34 mouse cellular contexts compared by ENCODE assay signal in the genomic region with DNA sequence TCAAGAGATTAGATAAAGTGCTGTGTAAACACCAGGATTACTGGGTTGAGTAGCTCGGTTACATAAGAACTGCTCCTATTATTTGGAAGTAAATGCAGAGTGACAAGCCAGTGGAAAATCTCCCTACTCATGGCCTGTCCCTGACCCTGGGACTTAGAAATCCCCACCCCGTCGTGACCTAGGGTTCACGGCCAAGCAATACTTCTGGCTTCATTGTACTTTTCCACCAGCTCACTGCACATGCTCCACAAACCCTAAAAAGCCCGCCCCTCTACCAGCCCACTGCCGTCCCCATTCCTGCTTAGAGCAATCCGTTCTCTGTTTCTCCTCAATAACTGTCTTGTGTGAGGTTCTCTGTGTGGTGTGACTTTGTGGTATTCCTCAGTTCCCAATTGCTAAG. TPM values are rescaled to one million over a fixed set of nuclear protein-coding genes. Genes with fewer than 3 reads are reported as not detected.
A peak's percentile ranks its signal among the peaks of the same experiment; 100 is the strongest.
DNase-seq lines count a peak whose midpoint lies in the region; ATAC-seq and TF ChIP-seq lines count a peak whose summit lies in the region.
"Had no signal": no experiment of that assay in that cellular context is flagged by ENCODE, and none has a peak within 500 bp of the region (broad histone marks: within the 10 kb centered on the region; RNA-seq: fewer than 3 reads in every experiment).

No protein-coding gene starts in this region.

- no peak for ATAC-seq in liver, postnatal 0 days
- ATAC-seq in midbrain, embryonic 15.5 days (replicated peaks) = no peak
- ATAC-seq: activated CD4-positive, CD25-positive, alpha-beta regulatory T cell, adult 4 months; forebrain, embryonic 14.5 days; forebrain, postnatal 0 days had no signal

- H3K27me3 ChIP-seq in liver, adult 2 months (ENCODE audit: control insufficient read depth, insufficient read depth, low read length) = no peaks in the 10 kb centered on the region
- H3K27me3 ChIP-seq in liver, postnatal 0 days (ENCODE audit: insufficient read depth, low read length) = no peaks in the 10 kb centered on the region
- 0 out of 2 replicates have a peak, but pooled peaks cover 8% of the 10 kb centered on the region for H3K27me3 ChIP-seq in midbrain, embryonic 10.5 days (ENCODE audit: low read depth, poor library complexity, severe bottlenecking)
- no peaks in the 10 kb centered on the region for H3K27me3 ChIP-seq in midbrain, embryonic 15.5 days (replicated peaks)
- H3K27me3 ChIP-seq: embryonic facial prominence, embryonic 12.5 days; embryonic facial prominence, embryonic 15.5 days; heart, embryonic 12.5 days had no signal

- H3K4me1 ChIP-seq in liver, adult 2 months (ENCODE audit: control insufficient read depth, insufficient read depth, low read length) = no peaks in the 10 kb centered on the region
- no peaks in the 10 kb centered on the region for H3K4me1 ChIP-seq in liver, postnatal 0 days (ENCODE audit: insufficient read depth)
- H3K4me1 ChIP-seq in midbrain, embryonic 10.5 days = peaks cover 8% of the 10 kb centered on the region; the same call in 1 of the 2 replicates
- no peaks in the 10 kb centered on the region for H3K4me1 ChIP-seq in midbrain, embryonic 15.5 days
- H3K4me1 ChIP-seq: embryonic facial prominence, embryonic 12.5 days; embryonic facial prominence, embryonic 15.5 days; heart, embryonic 12.5 days; heart, embryonic 15.5 days; hindbrain, embryonic 15.5 days had no signal

- H3K9me3 ChIP-seq in liver, postnatal 0 days (ENCODE audit: low read length) = no peaks in the 10 kb centered on the region
- H3K9me3 ChIP-seq in midbrain, embryonic 10.5 days (replicated peaks) = peaks cover 8% of the 10 kb centered on the region
- H3K9me3 ChIP-seq in midbrain, embryonic 15.5 days = no peaks in the 10 kb centered on the region
- H3K9me3 ChIP-seq: heart, embryonic 15.5 days; hindbrain, embryonic 15.5 days had no signal

- H3K27ac ChIP-seq in liver, adult 2 months (replicated peaks; ENCODE audit: insufficient read depth, low read depth, low read length) = no peak overlapping the region
- no peak overlapping the region for H3K27ac ChIP-seq in liver, postnatal 0 days (ENCODE audit: low read depth)
- no peak overlapping the region for H3K27ac ChIP-seq in midbrain, embryonic 10.5 days (replicated peaks)
- no peak overlapping the region for H3K27ac ChIP-seq in midbrain, embryonic 15.5 days
- H3K27ac ChIP-seq: embryonic facial prominence, embryonic 12.5 days; embryonic facial prominence, embryonic 15.5 days; gastrocnemius, adult 2 months; heart, embryonic 15.5 days; hindbrain, embryonic 15.5 days had no signal

- no peak for TF ChIP-seq EP300 in liver, postnatal 0 days (IDR thresholded peaks at IDR 0.05; ENCODE audit: low read depth)

- TF ChIP-seq CTCF in liver, adult 2 months (IDR thresholded peaks at IDR 0.05; ENCODE audit: low read depth, low read length) = no peak
- no peak for TF ChIP-seq CTCF in liver, postnatal 0 days (IDR thresholded peaks at IDR 0.05; ENCODE audit: low read depth)

- H3K4me3 ChIP-seq in liver, adult 2 months (ENCODE audit: insufficient read depth, low read depth, low read length) = no peak overlapping the region
- H3K4me3 ChIP-seq in liver, postnatal 0 days (ENCODE audit: low read depth, low read length) = no peak overlapping the region
- H3K4me3 ChIP-seq in midbrain, embryonic 10.5 days = no peak overlapping the region
- no peak overlapping the region for H3K4me3 ChIP-seq in midbrain, embryonic 15.5 days
- H3K4me3 ChIP-seq: embryonic facial prominence, embryonic 12.5 days; embryonic facial prominence, embryonic 15.5 days; gastrocnemius, adult 2 months; heart, embryonic 12.5 days; heart, embryonic 15.5 days; hindbrain, embryonic 15.5 days had no signal

- no peak overlapping the region for H3K9ac ChIP-seq in liver, adult 2 months (ENCODE audit: low read depth, low read length)
- H3K9ac ChIP-seq in liver, postnatal 0 days (replicated peaks) = no peak overlapping the region
- H3K9ac ChIP-seq in midbrain, embryonic 15.5 days = no peak overlapping the region
- H3K9ac ChIP-seq: embryonic facial prominence, embryonic 12.5 days; embryonic facial prominence, embryonic 15.5 days; forebrain, postnatal 0 days; heart, embryonic 12.5 days; heart, embryonic 15.5 days; hindbrain, embryonic 15.5 days had no signal

- peak; percentile 20 to 31 for DNase-seq in adrenal gland, adult (ENCODE audit: inconsistent age in 2 of 2, low spot score in 1 of 2)
- no peak for DNase-seq in adrenal gland, postnatal 25 days
- DNase-seq in liver, adult 2 months (ENCODE audit: extremely low read depth, low read depth, low spot score) = peak; percentile 8
- DNase-seq in liver, postnatal 0 days = no peak
- DNase-seq in midbrain, embryonic 10.5 days (ENCODE audit: low spot score) = peak; percentile 30
- DNase-seq in R1 (ENCODE audit: low read depth, low spot score) = peak; percentile 74
- no peak for DNase-seq in heart, postnatal 4 days
- DNase-seq: adrenal gland, postnatal 10 days; cerebellum, adult 11 months; cerebellum, adult 2 months; cerebellum, adult 9-11 months; cerebellum, postnatal 25 days; forebrain, postnatal 0 days; gastrocnemius, adult 2 months; gastrocnemius, postnatal 25 days; heart, adult 18-20 months; heart, postnatal 10 days; heart, postnatal 36 days had no signal

- no peaks in the 10 kb centered on the region for H3K36me3 ChIP-seq in liver, adult 2 months (ENCODE audit: control insufficient read depth, insufficient read depth, low read length)
- H3K36me3 ChIP-seq in liver, postnatal 0 days (replicated peaks; ENCODE audit: insufficient read depth, low read length) = no peaks in the 10 kb centered on the region
- H3K36me3 ChIP-seq in midbrain, embryonic 10.5 days = no peaks in the 10 kb centered on the region
- H3K36me3 ChIP-seq in midbrain, embryonic 15.5 days (replicated peaks) = no peaks in the 10 kb centered on the region
- H3K36me3 ChIP-seq: embryonic facial prominence, embryonic 12.5 days; embryonic facial prominence, embryonic 15.5 days; heart, embryonic 12.5 days; heart, embryonic 15.5 days; hindbrain, embryonic 15.5 days had no signal

- no peak for TF ChIP-seq POLR2A in liver, adult 2 months (IDR thresholded peaks at IDR 0.05; ENCODE audit: extremely low read depth, insufficient read depth, low read length)

- WGBS in liver, adult 2 months = 39% methylated on average over 7 of the region's 7 CpGs
- WGBS in liver, postnatal 0 days (ENCODE audit: insufficient replicate concordance) = 44% methylated on average over 7 of the region's 7 CpGs
- 67% methylated on average over 7 of the region's 7 CpGs for WGBS in midbrain, embryonic 10.5 days
- 59% methylated on average over 7 of the region's 7 CpGs for WGBS in midbrain, embryonic 15.5 days

- H3K4me2 ChIP-seq in liver, postnatal 0 days (ENCODE audit: low read depth, low read length) = no peak overlapping the region
- no peak overlapping the region for H3K4me2 ChIP-seq in midbrain, embryonic 15.5 days
- H3K4me2 ChIP-seq: embryonic facial prominence, embryonic 12.5 days; embryonic facial prominence, embryonic 15.5 days; heart, embryonic 12.5 days; heart, embryonic 15.5 days; hindbrain, embryonic 15.5 days had no signal

- no peaks in the 10 kb centered on the region for H3K79me2 ChIP-seq in liver, adult 2 months (ENCODE audit: control insufficient read depth, insufficient read depth, low read length)

RNA-seq across cellular contexts. Expression of a gene that starts 18.9 kb away (rescaled TPM):
- 3.4 and 3.6 TPM in 2 replicates for total RNA-seq in adrenal gland, postnatal 25 days (2021)
- 1.3 and 1.9 TPM in 2 replicates for total RNA-seq in liver, adult 2 months (2014; rRNA removed)
- polyA plus RNA-seq in liver, adult 2 months (2012; rRNA removed) = 2.0 and 2.4 TPM in 2 replicates
- 1.6 and 1.8 TPM in 2 replicates for polyA plus RNA-seq in liver, postnatal 0 days (2015; fragmentation: Nextera tagmentation; extraction: Ambion mirVana)
- 2.2 and 2.4 TPM in 2 replicates for polyA plus RNA-seq in midbrain, embryonic 10.5 days (2016; fragmentation: Nextera tagmentation; extraction: Ambion mirVana)
- 3.6 and 3.9 TPM in 2 replicates for polyA plus RNA-seq in midbrain, embryonic 15.5 days (2015; fragmentation: Nextera tagmentation; extraction: Ambion mirVana)
- total RNA-seq in heart, postnatal 4 days (2021) = under 1 TPM; 0.71 to 0.92 TPM

RNA-seq across cellular contexts. Expression of a gene that starts 22.3 kb away (rescaled TPM):
- total RNA-seq in adrenal gland, postnatal 25 days (2021) = 8.5 and 10.4 TPM in 2 replicates
- under 0.01 TPM in 1 of 2 replicates, not detected in the other for total RNA-seq in liver, adult 2 months (2014; rRNA removed)
- 0.04 and 0.06 TPM in 2 replicates for polyA plus RNA-seq in liver, adult 2 months (2012; rRNA removed)
- not detected in 2 replicates for polyA plus RNA-seq in liver, postnatal 0 days (2015; fragmentation: Nextera tagmentation; extraction: Ambion mirVana)
- polyA plus RNA-seq in midbrain, embryonic 10.5 days (2016; fragmentation: Nextera tagmentation; extraction: Ambion mirVana) = 1.5 and 2.6 TPM in 2 replicates
- polyA plus RNA-seq in midbrain, embryonic 15.5 days (2015; fragmentation: Nextera tagmentation; extraction: Ambion mirVana) = 39.8 and 46.5 TPM in 2 replicates
- total RNA-seq in heart, postnatal 4 days (2021) = 1 to 10 TPM; 3.5 to 4.6 TPM
- total RNA-seq: common myeloid progenitor, adult 5-6 weeks had no signal
- polyA plus RNA-seq: activated CD4-positive, CD25-positive, alpha-beta regulatory T cell, adult 4 months had no signal

RNA-seq across cellular contexts. Expression of a gene that starts 26.5 kb away (rescaled TPM):
- total RNA-seq in adrenal gland, postnatal 25 days (2021) = not detected in 2 replicates
- not detected in 2 replicates for total RNA-seq in liver, adult 2 months (2014; rRNA removed)
- not detected in 2 replicates for polyA plus RNA-seq in liver, adult 2 months (2012; rRNA removed)
- not detected in 2 replicates for polyA plus RNA-seq in liver, postnatal 0 days (2015; fragmentation: Nextera tagmentation; extraction: Ambion mirVana)
- not detected in 2 replicates for polyA plus RNA-seq in midbrain, embryonic 10.5 days (2016; fragmentation: Nextera tagmentation; extraction: Ambion mirVana)
- not detected in 2 replicates for polyA plus RNA-seq in midbrain, embryonic 15.5 days (2015; fragmentation: Nextera tagmentation; extraction: Ambion mirVana)
- total RNA-seq in heart, postnatal 4 days (2021) = not detected
- total RNA-seq: adrenal gland, adult 18-20 months; adrenal gland, postnatal 10 days; adrenal gland, postnatal 4 days; common myeloid progenitor, adult 5-6 weeks; forebrain, postnatal 0 days; gastrocnemius, adult 2 months; gastrocnemius, postnatal 25 days; heart, adult 18-20 months; heart, postnatal 10 days; heart, postnatal 36 days; MEL had no signal
- polyA plus RNA-seq: activated CD4-positive, CD25-positive, alpha-beta regulatory T cell, adult 4 months; cerebellum, adult 2 months; embryonic facial prominence, embryonic 12.5 days; embryonic facial prominence, embryonic 15.5 days; forebrain, embryonic 11.5 days; forebrain, embryonic 14.5 days; forebrain, postnatal 0 days; heart, embryonic 12.5 days; heart, embryonic 15.5 days; hindbrain, embryonic 11.5 days had no signal

RNA-seq across cellular contexts. Expression of a gene that starts 30.6 kb away (rescaled TPM):
- not detected in 2 replicates for total RNA-seq in adrenal gland, postnatal 25 days (2021)
- not detected in 2 replicates for total RNA-seq in liver, adult 2 months (2014; rRNA removed)
- polyA plus RNA-seq in liver, adult 2 months (2012; rRNA removed) = not detected in 2 replicates
- polyA plus RNA-seq in liver, postnatal 0 days (2015; fragmentation: Nextera tagmentation; extraction: Ambion mirVana) = not detected in 2 replicates
- 0.17 TPM in 1 of 2 replicates, not detected in the other for polyA plus RNA-seq in midbrain, embryonic 10.5 days (2016; fragmentation: Nextera tagmentation; extraction: Ambion mirVana)
- 0.21 TPM in 1 of 2 replicates, not detected in the other for polyA plus RNA-seq in midbrain, embryonic 15.5 days (2015; fragmentation: Nextera tagmentation; extraction: Ambion mirVana)
- total RNA-seq in heart, postnatal 4 days (2021) = not detected
- total RNA-seq: adrenal gland, adult 18-20 months; adrenal gland, postnatal 10 days; adrenal gland, postnatal 4 days; common myeloid progenitor, adult 5-6 weeks; forebrain, postnatal 0 days; gastrocnemius, adult 2 months; gastrocnemius, postnatal 25 days; heart, adult 18-20 months; heart, postnatal 10 days; heart, postnatal 36 days had no signal
- polyA plus RNA-seq: activated CD4-positive, CD25-positive, alpha-beta regulatory T cell, adult 4 months; cerebellum, adult 2 months; forebrain, embryonic 11.5 days; forebrain, embryonic 14.5 days; frontal cortex, adult 2 months; gonadal fat pad, adult 2 months; heart, embryonic 12.5 days; heart, embryonic 15.5 days; hindbrain, embryonic 11.5 days; hindbrain, embryonic 15.5 days had no signal

RNA-seq across cellular contexts. Expression of a gene that starts 41.2 kb away (rescaled TPM):
- 71.3 and 125 TPM in 2 replicates for total RNA-seq in adrenal gland, postnatal 25 days (2021)
- total RNA-seq in liver, adult 2 months (2014; rRNA removed) = 6.1 and 7.2 TPM in 2 replicates
- 14.3 and 30.1 TPM in 2 replicates for polyA plus RNA-seq in liver, adult 2 months (2012; rRNA removed)
- 18.8 and 20.6 TPM in 2 replicates for polyA plus RNA-seq in liver, postnatal 0 days (2015; fragmentation: Nextera tagmentation; extraction: Ambion mirVana)
- polyA plus RNA-seq in midbrain, embryonic 10.5 days (2016; fragmentation: Nextera tagmentation; extraction: Ambion mirVana) = 172 and 189 TPM in 2 replicates
- 232 and 240 TPM in 2 replicates for polyA plus RNA-seq in midbrain, embryonic 15.5 days (2015; fragmentation: Nextera tagmentation; extraction: Ambion mirVana)
- total RNA-seq in heart, postnatal 4 days (2021) = 10 to 100 TPM; 72.0 to 72.7 TPM

Comparison
In these comparisons a context has a peak if more than half of its experiments do, and no peak if none do; other contexts are left out.
1. DNase-seq: peak in adrenal gland, adult (2 of 2), liver, adult 2 months (single experiment), midbrain, embryonic 10.5 days (single experiment) and R1 (single experiment); none in adrenal gland, postnatal 25 days (single experiment), liver, postnatal 0 days (single experiment) and heart, postnatal 4 days (single experiment).
2. RNA of a gene that starts 22.3 kb away (polyA plus RNA-seq): 39.8 to 46.5 TPM in midbrain, embryonic 15.5 days; 1.5 to 2.6 TPM in midbrain, embryonic 10.5 days, 0.04 to 0.06 TPM in liver, adult 2 months and not detected in liver, postnatal 0 days; every median in the first group is over 10 times any median in the second.